Mouse (Mus musculus): Measurements from ENCODE around the gene Grk2. TPM values are rescaled to one million over a fixed set of nuclear protein-coding genes. Genes with fewer than 3 reads are reported as not detected.

The Grk2 gene
- polyA plus RNA-seq, 2 experiments from 2014 or later: 83.4 to 101 TPM

- no peak for ATAC-seq
Measured at GRCm38 (mm10) chr19:4302936-4303639, 2.9 kb downstream of the Grk2 start.

GRCm38 (mm10) chr19:4301735-4302651, 4.0 kb downstream of the Grk2 start:
- peak; percentile 9 for ATAC-seq

- ATAC-seq: no peak
Measured at GRCm38 (mm10) chr19:4300852-4301734, 4.9 kb downstream of the Grk2 start.

GRCm38 (mm10) chr19:4300271-4300704, 5.7 kb downstream of the Grk2 start:
- peak; percentile 74 for ATAC-seq

- ATAC-seq: peak; percentile 28
Measured at GRCm38 (mm10) chr19:4299574-4300270, 6.3 kb downstream of the Grk2 start.

GRCm38 (mm10) chr19:4299126-4299525, 6.9 kb downstream of the Grk2 start:
- no peak for ATAC-seq

GRCm38 (mm10) chr19:4298322-4299121, 7.5 kb downstream of the Grk2 start:
- ATAC-seq: no peak

GRCm38 (mm10) chr19:4297851-4298250, 8.2 kb downstream of the Grk2 start:
- ATAC-seq: no peak

- no peak for ATAC-seq
Measured at GRCm38 (mm10) chr19:4296611-4297010, 9.4 kb downstream of the Grk2 start.

- ATAC-seq: no peak
Measured at GRCm38 (mm10) chr19:4295391-4295790, 10.6 kb downstream of the Grk2 start.

- ATAC-seq: peak; percentile 85
Measured at GRCm38 (mm10) chr19:4294381-4295097, 11.5 kb downstream of the Grk2 start.

- no peak for ATAC-seq
Measured at GRCm38 (mm10) chr19:4291161-4291560, 14.9 kb downstream of the Grk2 start.

- no peak for ATAC-seq
Measured at GRCm38 (mm10) chr19:4290749-4291148, 15.3 kb downstream of the Grk2 start.

GRCm38 (mm10) chr19:4283653-4284052, 22.4 kb downstream of the Grk2 start:
- ATAC-seq: no peak

- peak; percentile 87 for ATAC-seq
Measured at GRCm38 (mm10) chr19:4282898-4283553, 23.0 kb downstream of the Grk2 start, which contains the start of gene Ankrd13d. TSS of gene Ankrd13d (minus strand) at chr19:4283137.

- no peak for ATAC-seq
Measured at GRCm38 (mm10) chr19:4280425-4280824, 25.6 kb downstream of the Grk2 start.

- ATAC-seq: no peak
Measured at GRCm38 (mm10) chr19:4279487-4279886, 26.5 kb downstream of the Grk2 start.

- ATAC-seq: no peak
Measured at GRCm38 (mm10) chr19:4270972-4271371, 35.0 kb downstream of the Grk2 start.

- ATAC-seq: no peak
Measured at GRCm38 (mm10) chr19:4270187-4270586, 35.8 kb downstream of the Grk2 start.
